Mouse (Mus musculus): ENCODE measurements around the gene Strap. TPM values are rescaled to one million over a fixed set of nuclear protein-coding genes. Genes with fewer than 3 reads are reported as not detected.

Strap gene
- total and polyA plus RNA-seq, 2 experiments from 2014 or later = 60.1 to 96.5 TPM

DNA sequence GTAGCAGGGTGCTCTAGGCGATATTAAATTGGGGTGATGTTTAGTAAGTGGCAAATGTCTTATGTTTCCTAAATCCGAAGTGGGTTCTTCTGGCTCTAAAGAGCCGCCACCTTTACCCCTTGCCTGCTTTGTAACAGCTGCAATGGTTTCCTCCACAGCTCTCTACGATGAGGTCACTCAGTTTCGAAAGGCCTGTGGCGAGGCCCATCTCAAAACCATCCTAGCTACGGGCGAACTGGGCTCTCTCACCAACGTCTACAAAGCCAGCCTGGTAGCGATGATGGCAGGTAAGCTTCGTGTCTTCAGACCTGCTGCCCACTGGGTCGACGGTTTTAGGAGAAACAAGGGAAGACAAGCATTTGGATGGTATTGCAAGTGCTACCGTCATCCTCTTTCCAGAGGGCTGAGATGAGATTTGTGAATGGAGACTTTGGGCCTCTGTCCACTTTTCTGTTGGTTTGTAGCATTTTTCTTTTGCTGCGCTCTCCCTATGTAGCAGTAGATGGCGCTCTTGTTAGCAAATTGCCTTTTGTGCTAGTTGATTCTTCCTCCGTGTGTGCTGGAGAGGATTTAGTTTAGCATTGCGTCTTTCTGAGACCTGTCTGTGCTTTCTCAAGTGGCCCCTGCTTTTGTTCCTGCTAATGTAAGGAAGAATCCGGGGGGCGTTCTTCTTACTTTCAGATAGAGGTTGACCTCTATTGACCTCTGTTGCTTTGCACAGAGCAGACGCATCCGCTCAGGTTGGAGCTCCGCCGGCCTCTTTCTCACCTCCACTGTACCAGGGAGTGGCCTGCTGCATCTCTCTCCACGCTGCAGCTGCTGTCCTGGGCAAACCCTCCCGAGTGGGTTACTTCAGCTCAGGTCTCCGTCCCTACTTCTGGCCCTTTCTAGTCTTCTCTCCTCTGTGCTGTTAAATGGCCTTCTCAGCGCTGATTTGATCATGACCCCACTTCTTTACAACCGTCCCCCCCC is 62.0 kb downstream of the Strap start:
- DNase-seq (ENCODE audit: low spot score) = peak; percentile 19
- whole genome bisulfite sequencing = 72% methylated on average over 29 of the region's 29 CpGs
- TF ChIP-seq CTCF (IDR thresholded peaks at IDR 0.05; ENCODE audit: low read depth) = peak; percentile 70
- TF ChIP-seq EP300 (IDR thresholded peaks at IDR 0.05; ENCODE audit: low read depth) = no peak
- Histone ChIP-seq H3K9ac (replicated peaks; ENCODE audit: low read depth, low read length) (no peak overlapping the region), H3K27me3 (ENCODE audit: control insufficient read depth, insufficient read depth, low read length) (no peaks in the 10 kb centered on the region), H3K4me1 (ENCODE audit: control insufficient read depth, insufficient read depth) (no peaks in the 10 kb centered on the region), H3K4me2 (ENCODE audit: low read depth, low read length) (no peak overlapping the region), H3K4me3 (ENCODE audit: low read depth, low read length) (no peak overlapping the region), H3K27ac (ENCODE audit: low read depth) (no peak overlapping the region), H3K9me3 (replicated peaks; ENCODE audit: control insufficient read depth, low read length) (peaks cover 15% of the 10 kb centered on the region), H3K36me3 (replicated peaks; ENCODE audit: control insufficient read depth, insufficient read depth, low read length) (peaks cover 13% of the 10 kb centered on the region)
- no peak for ATAC-seq (ENCODE audit: insufficient read depth, low read depth)

- DNase-seq (ENCODE audit: low spot score) (no peak), ATAC-seq (ENCODE audit: insufficient read depth, low read depth) (no peak)
- TF ChIP-seq EP300 (IDR thresholded peaks at IDR 0.05; ENCODE audit: low read depth) (no peak), CTCF (IDR thresholded peaks at IDR 0.05; ENCODE audit: low read depth) (no peak)
- Histone ChIP-seq H3K27ac (ENCODE audit: low read depth) (no peak overlapping the region), H3K4me3 (ENCODE audit: low read depth, low read length) (no peak overlapping the region), H3K36me3 (replicated peaks; ENCODE audit: control insufficient read depth, insufficient read depth, low read length) (peaks cover 18% of the 10 kb centered on the region), H3K4me1 (ENCODE audit: control insufficient read depth, insufficient read depth) (no peaks in the 10 kb centered on the region), H3K9ac (replicated peaks; ENCODE audit: low read depth, low read length) (no peak overlapping the region), H3K9me3 (replicated peaks; ENCODE audit: control insufficient read depth, low read length) (peaks cover 15% of the 10 kb centered on the region), H3K4me2 (ENCODE audit: low read depth, low read length) (no peak overlapping the region), H3K27me3 (ENCODE audit: control insufficient read depth, insufficient read depth, low read length) (no peaks in the 10 kb centered on the region)
- WGBS = 85% methylated on average over 9 of the region's 9 CpGs
Observed at GRCm38 (mm10) chr6:137799253-137799652, 64.4 kb downstream of the Strap start.

Other genes with a start within 250 kb of the Strap start
- 12.5 and 24.4 TPM in 2 replicates for gene Eps8, start 80.2 kb upstream of the Strap start, total RNA-seq (2014; rRNA removed; ENCODE audit: low replicate concordance)
- gene Eps8, start 80.2 kb upstream of the Strap start, polyA plus RNA-seq (2015; fragmentation: Nextera tagmentation; extraction: Ambion mirVana) = 15.1 and 16.9 TPM in 2 replicates
- gene Dera, start 19.5 kb downstream of the Strap start, total RNA-seq (2014; rRNA removed; ENCODE audit: low replicate concordance) = 18.2 and 21.4 TPM in 2 replicates
- gene Dera, start 19.5 kb downstream of the Strap start, polyA plus RNA-seq (2015; fragmentation: Nextera tagmentation; extraction: Ambion mirVana) = 25.2 and 26.0 TPM in 2 replicates